Mouse (Mus musculus) natural killer cell, adult 2 months (primary cell): ENCODE measurements at regions not wholly inside any gene's neighbourhood (a gene's known extent, or its start where the extent isn't known, plus 50 kb on each side); places are given as distances from the start of the nearest gene placed in this dataset.

ENCODE experiments used
- DNase-seq, 2 experiments: peaks; one replicate each; pipeline ENCODE4 v3.0.0; 2022; ENCODE audit warnings: low spot score in 2 of 2

- DNase-seq: no peak
Observed at GRCm38 (mm10) chr8:126854121-126855055, 91.3 kb downstream of the Tomm20 start.

DNA sequence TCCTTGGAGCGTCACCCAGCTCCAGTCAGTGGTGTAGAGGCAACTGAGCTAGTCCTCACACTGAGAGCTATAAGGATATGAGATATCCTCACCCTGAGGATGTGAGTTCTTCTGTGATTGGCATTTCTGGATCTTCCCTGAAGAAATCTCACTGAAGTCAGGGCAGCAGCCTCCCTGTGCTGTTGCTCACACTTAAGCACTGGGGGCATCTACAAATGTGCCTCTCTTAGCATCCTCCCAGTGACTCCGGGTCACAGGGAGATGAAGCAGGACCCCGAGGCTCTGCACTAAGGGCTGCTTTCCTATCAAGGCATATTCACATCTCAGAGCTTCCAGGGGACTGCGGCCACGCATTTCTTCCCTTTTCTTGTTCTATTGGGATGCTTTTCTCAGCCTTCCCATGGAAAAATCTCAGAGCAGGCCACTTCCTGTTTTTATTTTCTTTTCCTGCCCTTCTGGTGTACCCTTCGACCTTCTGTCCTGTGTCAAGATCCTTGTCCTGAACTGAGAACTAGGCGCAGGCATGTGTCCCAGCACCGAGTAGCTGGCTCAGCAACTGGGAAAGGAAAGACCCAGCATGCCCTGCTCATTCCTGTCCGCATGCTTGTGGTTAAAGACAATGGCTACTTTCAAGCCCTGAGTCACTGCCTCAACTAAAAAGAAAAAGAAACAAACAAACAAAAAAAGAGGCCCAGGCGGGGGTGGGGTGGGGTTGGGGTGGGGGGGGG is 92.8 kb downstream of the Tomm20 start:
- peak in 1 of 2 experiments; percentile 36 for DNase-seq

GRCm38 (mm10) chr8:126852184-126852583 is 93.5 kb downstream of the Tomm20 start:
- DNase-seq: peak; percentile 77 to 87

GRCm38 (mm10) chr8:126851780-126852179 is 93.9 kb downstream of the Tomm20 start:
- DNase-seq: no peak

GRCm38 (mm10) chr8:126850189-126850535 is 95.5 kb downstream of the Tomm20 start:
- DNase-seq: no peak

DNA sequence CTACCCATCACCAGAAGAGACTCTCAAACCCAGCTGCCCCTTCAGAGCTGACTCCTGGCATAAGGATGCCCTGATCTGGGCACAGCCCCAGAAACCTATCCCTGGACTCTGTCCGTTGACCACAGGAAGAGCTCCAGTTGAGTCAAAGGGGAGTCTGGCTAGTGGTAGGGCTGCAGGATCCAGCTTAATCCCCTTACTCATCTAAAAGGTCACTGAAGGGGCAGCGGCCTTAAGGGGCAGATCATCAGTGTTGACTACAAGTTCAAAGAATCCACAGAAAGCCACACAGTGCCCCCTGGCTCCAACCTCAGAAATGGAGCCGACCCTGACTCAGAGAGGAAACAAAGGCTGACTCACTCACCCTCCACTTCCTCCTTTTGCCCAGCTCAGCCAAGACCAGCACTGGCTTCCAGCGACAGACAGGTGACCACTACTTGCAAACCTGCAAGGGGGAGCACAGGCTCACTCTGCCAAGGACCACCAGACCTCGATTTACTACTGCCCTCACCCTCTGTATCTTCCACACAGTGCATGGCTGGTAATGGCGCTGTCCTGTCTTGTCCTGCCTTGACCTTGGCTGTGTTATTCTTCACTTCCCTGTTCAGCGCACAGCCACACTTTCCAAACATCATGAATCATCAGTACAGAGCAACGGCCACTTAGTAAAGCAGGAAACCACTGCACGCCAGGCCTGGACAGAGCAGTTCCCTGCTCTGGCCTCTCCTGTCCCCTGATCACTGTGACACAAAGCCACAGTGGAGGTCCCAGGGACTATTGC is 96.0 kb downstream of the Tomm20 start:
- DNase-seq: peak; percentile 81 to 86

DNA sequence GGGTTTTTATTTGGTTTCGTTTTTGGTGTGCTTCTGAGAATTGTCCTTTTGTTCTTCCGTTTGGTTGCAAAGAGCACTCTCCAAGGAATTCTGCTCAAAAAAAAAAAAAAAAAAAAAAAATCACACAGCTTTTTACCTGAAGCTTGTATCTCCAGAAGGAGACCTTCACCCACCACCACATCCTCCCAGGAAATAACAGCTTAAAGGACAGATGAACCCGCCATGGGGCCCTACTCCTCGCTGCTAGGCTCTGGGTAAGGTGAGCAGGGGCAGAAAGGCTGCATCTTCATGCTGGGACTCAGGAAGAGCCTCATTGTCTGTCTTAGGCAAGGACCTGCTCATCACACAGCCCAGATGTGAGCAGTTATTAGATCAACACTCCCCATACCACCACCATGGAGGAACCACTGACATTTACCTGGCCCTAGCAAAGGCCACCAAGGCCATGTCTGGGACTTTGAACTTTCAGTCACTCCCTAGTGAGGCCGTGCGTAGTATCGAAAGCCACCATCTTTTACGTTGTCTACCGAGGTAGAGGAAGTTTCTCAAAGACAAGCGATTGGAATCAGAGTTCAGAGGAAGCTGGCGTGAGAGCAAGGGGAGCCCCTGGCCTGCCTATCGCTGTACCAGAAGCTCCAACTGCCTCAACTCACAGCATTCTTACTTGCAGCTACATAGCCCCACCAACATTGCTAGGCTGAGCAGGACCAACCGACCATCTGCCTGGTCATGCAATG is 97.1 kb downstream of the Tomm20 start:
- DNase-seq: peak; percentile 39 to 43

DNA sequence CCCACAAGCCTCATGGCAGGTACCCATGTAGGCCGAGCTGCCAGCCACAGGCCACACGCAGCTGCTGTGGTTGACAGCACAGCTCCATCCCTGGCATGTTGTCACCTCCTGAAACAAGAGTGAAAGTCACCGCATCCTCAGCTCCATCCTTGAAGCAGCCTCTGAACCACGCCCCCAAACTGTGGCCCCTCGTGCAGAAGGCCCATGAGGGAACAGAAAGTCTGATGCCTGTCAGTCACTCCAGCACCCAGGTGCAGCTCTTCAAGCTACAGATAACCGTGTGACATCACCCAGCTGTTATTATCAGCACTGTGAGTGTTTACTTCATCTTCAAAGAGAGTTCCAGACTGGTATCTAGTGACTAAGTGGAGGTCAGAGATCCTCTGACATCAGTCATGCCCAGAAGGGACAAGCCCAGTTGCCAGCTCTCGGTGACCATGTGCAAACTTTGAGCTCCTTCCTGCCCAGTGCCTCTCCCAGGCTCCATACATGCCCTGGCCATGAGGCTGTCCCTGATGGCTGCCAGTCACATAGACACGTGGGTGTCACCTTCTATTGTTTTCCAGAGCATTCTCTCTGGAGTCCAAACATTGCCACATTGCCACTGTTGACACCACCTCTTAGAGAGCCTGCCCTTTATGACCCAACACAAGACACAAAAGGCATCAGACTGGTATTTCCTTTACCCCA is 97.8 kb downstream of the Tomm20 start:
- DNase-seq: peak; percentile 92 to 95

DNA sequence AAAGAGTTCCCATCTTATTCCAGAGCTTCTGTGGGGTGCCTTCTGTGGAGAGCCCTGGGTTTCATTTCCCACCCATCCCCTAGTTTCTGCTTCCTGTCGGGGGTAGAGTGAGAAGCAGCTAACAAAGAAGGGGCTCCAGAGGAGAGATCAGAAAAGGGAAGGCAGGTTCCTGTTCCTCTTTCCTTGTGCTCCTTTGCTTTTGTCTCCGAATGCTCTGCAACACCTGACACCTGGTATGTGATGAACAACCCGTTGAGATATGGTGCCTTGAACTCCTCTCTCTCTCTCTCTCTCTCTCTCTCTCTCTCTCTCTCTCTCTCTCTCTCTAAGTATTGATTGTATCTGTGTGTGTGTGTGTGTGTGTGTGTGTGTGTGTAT is 99.5 kb downstream of the Tomm20 start:
- DNase-seq: peak in 1 of 2 experiments; percentile 37

GRCm38 (mm10) chr8:126845530-126846187 is 100.0 kb downstream of the Tomm20 start:
- DNase-seq: peak in 1 of 2 experiments; percentile 55

DNA sequence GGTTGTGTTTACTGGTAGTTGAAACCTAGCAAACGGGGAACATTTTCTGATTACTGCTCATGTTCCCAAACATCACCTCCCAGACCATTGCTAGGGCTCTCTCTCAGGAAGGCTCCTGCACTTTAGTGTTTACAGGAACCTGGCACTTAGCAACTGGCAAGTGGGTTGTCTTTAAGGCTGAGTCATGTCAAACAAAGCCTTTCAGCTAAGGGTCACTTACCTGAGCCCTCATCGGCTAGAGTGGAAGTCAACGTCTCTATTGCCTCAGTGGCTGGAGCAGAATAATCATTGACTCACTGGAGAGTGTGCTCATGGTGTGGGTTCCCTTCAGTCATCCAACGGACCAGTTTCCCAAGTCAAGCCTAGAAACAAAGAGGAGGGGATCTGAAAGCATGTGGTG is 101.0 kb downstream of the Tomm20 start:
- DNase-seq: no peak

DNA sequence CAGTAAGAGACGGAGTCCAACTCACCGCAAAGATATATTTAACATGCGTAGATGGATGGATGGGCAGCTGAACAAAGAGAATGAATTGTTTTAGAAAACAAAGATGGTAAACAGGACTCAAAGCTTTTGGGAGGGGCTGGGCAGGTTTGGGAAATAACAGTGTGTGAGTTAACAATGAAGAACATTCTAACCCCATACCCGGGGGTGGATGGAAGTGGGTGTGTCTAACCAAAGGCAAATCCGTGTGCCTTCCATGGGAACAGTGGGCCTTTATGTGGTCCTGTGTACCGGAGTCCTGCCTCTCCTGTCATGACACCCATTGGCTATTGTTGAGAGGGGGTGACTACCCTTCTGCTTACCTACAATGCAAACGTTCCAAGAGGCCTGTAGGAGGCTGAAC is 104.5 kb downstream of the Tomm20 start:
- DNase-seq: no peak

- no peak for DNase-seq
Observed at GRCm38 (mm10) chr8:126839712-126840355, 105.8 kb downstream of the Tomm20 start.

DNA sequence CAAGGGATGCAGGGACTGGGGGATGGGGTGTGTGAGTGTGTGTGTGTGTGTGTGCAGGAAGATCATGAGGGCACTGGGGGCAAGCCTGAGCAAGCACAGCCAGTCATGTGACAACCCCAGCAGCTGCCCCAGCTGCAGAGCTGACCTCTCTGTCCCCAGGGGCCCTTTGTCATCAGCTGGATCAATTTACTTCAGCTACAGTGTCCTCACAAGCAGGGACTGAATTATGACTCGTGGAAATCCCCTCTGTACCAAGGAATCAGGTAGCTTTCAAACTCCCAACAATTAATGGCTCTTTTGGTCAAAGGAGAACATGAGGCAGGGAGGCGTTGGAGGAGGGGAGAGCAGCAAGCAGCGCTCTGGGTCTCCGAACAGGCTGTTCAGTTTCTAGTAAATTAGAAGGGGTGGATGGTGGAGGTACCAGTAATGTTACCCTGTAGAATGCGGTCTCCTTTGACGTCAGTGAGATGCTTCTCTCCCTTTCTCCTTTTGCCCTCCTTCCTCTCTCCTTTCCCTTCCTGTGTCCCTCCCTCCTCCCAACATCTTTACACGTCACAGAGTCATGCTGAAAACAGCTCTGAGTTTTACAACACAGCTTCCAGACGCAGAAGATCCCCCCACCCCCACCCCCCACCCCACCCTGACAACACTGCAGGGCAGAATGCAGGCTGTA is 106.5 kb downstream of the Tomm20 start:
- peak in 1 of 2 experiments; percentile 77 for DNase-seq

- no peak for DNase-seq
Observed at GRCm38 (mm10) chr8:126838228-126838627, 107.4 kb downstream of the Tomm20 start.

DNA sequence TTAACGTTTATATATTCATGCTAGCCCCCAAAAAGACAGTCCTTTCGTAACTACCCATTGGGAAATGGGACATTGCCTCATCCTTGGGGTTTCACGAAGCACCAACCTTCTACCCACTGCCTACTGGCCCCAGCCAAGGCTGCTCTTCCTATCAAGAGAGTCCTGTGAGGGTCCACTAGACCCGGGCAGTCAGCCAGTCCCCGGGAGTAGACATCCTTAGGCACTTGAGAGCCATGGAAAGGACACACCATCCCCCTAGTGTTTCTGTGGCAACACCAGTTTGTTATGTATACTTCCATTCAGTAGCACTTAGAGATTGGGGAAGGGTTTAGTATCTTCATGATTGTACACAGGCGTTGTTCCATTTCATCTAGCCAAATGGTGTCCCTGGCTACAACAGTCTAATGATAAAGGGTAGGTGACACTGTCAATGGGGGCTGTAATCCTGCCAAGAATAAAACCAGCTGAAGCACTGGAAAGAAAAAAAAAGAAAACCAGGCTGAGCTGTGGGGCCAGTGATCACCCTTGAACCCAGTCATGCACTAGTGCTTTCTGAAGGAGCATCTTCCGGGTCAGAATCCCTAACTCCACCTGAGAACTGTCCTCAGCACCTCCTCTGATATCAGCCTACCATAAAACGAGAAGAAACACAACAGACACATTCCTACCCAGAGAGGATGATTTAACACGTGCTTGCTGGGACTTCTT is 108.2 kb downstream of the Tomm20 start:
- no peak for DNase-seq

- DNase-seq: no peak
Observed at GRCm38 (mm10) chr8:126835554-126835953, 110.1 kb downstream of the Tomm20 start.
